In genomic region chr7:127880431-127880830, GRCm38 (mm10) we compare ENCODE assay signal across 26 mouse cellular contexts. TPM values are rescaled to one million over a fixed set of nuclear protein-coding genes. Genes with fewer than 3 reads are reported as not detected.
"Had no signal": no experiment of that assay in that cellular context is flagged by ENCODE, and none has a peak within 500 bp of the region (broad histone marks: within the 10 kb centered on the region; RNA-seq: fewer than 3 reads in every experiment).

No protein-coding gene starts in this region.

- H3K27me3 ChIP-seq: lung, embryonic 15.5 days; midbrain, embryonic 12.5 days; neural tube, embryonic 13.5 days; neural tube, embryonic 15.5 days had no signal

- H3K9ac ChIP-seq: liver, embryonic 14.5 days; lung, embryonic 15.5 days; midbrain, embryonic 12.5 days; neural tube, embryonic 13.5 days; neural tube, embryonic 15.5 days had no signal

- H3K4me2 ChIP-seq: lung, embryonic 15.5 days; midbrain, embryonic 12.5 days; neural tube, embryonic 13.5 days; neural tube, embryonic 15.5 days had no signal

- H3K27ac ChIP-seq: liver, embryonic 14.5 days; lung, embryonic 15.5 days; midbrain, embryonic 10.5 days; midbrain, embryonic 12.5 days; neural tube, embryonic 13.5 days; neural tube, embryonic 15.5 days had no signal

- H3K9me3 ChIP-seq: lung, embryonic 15.5 days; midbrain, embryonic 10.5 days; midbrain, embryonic 12.5 days; neural tube, embryonic 13.5 days; neural tube, embryonic 15.5 days had no signal

- DNase-seq: lung, adult 18-20 months; lung, postnatal 10 days; lung, postnatal 4 days; midbrain, embryonic 14.5 days; retina, postnatal 1 day; right cerebral cortex, adult 18-20 months; right cerebral cortex, postnatal 25 days; right cerebral cortex, postnatal 4 days; spleen, adult 18-20 months; thymus, adult 18-20 months; thymus, postnatal 14 days; thymus, postnatal 36 days had no signal

- ATAC-seq: midbrain, embryonic 16.5 days had no signal

- H3K4me3 ChIP-seq: lung, embryonic 15.5 days; midbrain, embryonic 10.5 days; midbrain, embryonic 12.5 days; myocyte; neural tube, embryonic 13.5 days; neural tube, embryonic 15.5 days had no signal

RNA-seq across cellular contexts. Expression of gene Gm21974, which starts 14.8 kb away (rescaled TPM):
- polyA plus RNA-seq: liver, embryonic 14.5 days; liver, embryonic 16.5 days; lung, embryonic 15.5 days; midbrain, embryonic 10.5 days; midbrain, embryonic 12.5 days; midbrain, embryonic 14.5 days; midbrain, embryonic 16.5 days; myocyte; neural tube, embryonic 11.5 days; neural tube, embryonic 13.5 days; neural tube, embryonic 15.5 days; small intestine, adult 2 months; stomach, embryonic 14.5 days; stomach, embryonic 16.5 days; thymus, postnatal 0 days had no signal
